Mouse (Mus musculus) spleen, postnatal 10 days (tissue): ENCODE results near the gene Tbc1d8.

Source experiments
- DNase-seq, 2 experiments: peaks; one replicate each; pipeline ENCODE4 v3.0.0; 2021 to 2022; ENCODE audit warnings: low spot score in 2 of 2

Gene Tbc1d8

DNA sequence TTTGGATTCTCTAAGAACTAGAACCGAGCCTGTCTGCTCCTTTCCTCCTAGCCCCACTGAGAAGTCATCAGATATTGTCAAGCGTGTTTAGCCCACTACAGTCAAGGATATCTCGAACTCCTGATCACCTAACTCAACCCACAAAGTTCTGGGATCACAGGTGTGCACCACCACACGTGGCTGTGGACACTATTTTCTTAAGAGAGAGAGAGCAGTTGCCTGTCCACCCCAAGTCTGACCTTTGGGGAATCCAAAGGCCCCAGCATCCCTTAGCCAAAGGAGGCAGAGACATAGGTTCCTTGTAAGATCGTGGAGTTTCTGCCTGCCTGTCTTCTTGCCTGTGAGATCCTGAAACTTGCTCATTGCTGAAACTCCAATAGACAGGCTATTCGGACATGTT is 111.5 kb downstream of the Tbc1d8 start:
- DNase-seq = no peak

DNA sequence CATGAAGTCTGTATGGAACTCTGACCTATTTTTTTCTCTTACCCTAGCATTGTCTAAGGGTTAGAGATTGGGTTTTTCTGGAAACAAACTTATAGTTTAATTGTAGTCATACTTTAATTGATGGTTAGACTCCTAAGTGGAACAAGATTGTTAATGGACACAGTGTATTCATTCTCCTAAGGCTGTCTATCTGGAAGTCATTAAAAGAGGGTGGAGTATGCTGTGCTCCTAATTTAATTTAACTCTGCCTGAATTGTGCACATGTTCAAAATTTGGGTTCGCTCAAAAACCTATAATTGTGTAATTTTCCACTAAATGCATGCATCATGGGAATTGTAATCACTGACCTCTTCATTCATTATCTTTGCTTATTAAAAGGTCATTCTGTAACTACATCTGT is 113.0 kb downstream of the Tbc1d8 start:
- DNase-seq = no peak

DNA sequence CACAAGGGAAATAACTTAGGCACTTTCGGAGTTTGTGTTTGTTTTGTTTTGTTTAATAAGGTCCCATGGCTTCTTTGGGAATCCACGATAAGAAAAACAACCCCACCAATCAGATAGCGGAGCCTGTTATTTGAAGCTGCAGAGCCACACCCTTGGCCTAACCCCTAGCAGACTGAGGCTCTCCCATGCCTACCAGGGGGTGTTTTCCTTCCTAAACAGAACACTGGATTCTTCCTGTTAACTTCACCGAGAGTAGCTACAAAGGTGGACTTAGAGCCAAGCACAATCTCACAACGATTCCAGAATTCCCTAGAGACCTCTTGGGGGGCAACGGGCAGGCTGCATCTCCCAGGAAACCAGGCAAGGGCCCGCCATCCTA is 116.1 kb downstream of the Tbc1d8 start:
- no peak for DNase-seq

DNA sequence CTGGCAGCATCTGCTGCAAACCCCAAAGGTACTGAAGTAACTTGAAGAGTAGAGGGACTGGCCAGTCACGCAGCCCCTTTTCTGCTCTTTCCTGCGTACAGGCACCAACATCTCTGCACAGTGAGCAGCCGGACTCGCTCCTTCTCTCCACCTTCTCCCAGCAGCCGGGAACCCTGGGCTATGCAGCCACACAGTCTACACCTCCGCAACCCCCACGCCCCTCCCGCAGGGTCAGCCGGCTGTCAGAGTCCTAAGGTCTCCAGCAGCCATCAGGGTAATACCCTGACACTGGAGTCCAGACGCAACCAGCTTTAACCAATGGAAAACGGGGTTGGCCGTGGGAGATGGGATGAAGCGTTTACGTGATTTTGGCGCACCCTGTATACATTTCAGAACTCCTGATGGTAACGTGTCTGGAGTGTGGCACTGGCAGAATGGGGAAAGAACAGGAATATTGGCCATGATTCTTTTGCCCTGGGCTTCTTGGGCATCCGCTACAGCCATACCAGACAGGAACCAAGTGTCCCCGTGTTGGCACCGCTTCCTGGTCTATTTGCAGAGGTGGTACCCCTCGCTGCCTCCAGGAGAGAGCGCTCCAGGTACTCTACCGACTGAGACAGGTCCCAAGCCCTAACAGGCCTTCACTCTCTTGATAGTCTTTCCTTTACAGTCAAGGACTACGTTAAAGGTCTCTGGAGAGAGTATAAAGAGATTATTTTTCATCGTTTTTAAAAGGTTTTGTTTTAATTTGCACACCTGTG is 116.6 kb downstream of the Tbc1d8 start:
- no peak for DNase-seq

DNA sequence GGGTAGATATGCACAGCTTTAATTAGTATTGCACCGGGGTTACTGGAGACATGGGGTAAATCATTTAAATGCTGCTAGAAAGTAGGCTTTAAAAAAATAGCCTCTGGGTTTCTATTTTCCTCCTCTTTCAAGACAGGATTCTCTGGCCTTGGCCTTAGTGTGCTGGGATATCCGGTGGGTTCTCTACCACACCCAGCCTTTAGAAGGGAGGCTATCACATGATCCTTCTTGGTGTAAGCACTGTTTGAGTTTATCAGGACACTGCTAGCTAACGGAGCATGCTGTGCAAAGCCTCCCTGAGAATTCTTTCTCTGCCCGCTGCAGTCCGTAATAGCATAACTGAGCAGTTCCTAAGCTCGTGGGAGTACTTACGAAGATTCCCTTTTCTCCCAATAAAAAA is 129.1 kb downstream of the Tbc1d8 start:
- no peak for DNase-seq

DNA sequence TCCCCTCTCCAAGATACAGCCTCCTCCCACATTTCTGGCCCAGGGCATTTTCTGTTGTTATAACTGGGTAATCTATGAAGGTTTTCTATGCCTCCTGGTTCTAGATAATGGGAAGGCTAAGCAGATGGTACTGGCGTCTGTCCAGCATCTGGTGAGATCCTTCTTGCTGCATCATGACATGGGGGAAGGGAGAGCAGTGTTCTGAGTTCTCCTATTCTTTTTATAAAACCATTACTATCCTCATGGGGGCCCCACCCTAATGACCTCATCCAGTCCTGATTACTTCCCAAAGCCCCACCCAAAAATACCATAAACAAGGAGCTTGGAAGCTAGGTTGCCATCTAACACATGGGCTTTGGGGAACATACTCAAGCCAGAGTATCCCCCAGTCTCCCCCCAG is 129.6 kb downstream of the Tbc1d8 start:
- no peak for DNase-seq

DNA sequence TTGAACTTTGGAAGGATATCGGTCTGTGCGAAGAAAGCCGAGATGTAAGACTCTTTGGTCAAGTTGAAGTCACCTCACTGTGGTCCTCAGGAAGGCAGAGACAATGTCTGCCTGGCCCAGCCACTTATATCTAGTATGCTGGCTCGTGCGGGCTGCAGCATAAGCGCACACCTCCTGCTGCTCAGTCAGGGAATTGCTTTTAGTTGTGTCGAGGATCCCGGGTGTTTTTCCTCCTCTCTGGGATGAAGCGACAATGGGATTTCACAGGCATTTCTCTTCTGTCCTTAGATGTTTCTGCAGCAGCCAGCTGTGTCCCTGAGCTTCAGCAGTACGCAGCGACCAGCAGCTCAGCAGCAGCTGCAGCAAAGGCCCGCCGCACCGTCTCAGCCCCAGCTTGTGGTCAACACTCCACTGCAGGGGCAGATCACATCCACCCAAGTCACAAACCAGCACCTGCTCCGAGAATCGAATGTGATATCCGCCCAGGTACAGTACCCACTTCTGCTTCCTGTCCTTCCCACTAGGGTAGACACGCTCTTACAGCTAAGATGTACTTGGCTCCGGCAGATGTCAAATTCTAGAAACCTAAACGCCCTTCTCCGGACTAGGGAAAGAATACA is 133.5 kb downstream of the Tbc1d8 start:
- no peak for DNase-seq

DNA sequence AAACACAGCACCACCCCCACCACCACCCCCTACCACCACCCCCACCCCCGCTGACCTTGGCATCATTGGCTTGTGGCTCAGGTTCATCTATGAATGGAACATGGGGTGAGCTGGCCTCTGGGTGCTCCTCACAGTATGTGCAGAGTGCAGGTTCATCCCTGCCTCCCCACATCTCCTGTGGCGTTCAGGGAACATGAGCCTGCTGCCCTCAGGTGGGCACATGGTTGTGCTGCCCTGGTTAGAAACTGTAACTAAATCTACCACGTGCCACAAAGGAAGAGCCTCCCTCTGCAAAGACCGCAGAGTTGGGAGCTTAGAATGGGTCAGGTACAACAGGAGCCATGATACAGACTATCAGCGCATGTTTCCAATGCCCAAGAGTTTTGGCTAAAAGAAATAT is 135.3 kb downstream of the Tbc1d8 start:
- no peak for DNase-seq

DNA sequence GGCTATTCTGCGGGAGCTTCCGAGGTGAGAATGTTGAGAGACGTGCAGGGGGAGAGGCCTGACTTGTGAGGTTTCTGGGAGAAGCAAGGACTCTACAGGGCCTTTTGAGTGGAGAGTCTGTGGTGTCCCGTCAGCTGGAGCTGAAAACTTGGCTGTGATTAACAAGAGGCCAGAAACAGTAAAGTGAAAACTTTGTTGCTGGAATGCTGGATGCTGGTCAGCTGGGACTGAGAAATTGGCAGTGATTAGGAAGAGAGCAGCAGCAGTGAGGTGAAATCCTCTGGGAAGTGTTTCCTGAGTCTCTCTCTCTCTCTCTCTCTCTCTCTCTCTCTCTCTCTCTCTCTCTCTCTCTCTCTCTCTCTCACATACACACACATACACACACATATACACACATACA is 136.7 kb downstream of the Tbc1d8 start:
- no peak for DNase-seq

DNA sequence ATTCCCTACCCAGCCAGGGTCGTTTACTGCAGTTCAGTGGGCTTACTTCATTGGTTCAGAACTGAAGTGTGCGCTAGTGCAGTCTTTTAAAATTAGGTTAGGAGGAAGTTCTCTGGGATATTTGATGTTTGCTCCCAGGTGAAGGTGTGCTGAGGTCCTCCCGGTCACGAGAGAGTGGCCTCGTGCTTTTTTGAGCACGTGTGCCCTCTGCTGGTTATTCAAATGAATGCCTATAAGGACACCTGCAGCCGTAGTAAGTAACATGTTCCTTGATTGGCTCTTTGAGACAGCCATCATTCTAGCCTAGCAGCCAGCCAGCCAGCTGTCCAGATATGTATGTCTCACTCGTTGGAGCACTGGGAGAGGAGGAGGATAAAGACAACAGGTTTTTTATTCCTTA is 137.9 kb downstream of the Tbc1d8 start:
- peak in 1 of 2 experiments; percentile 30 for DNase-seq

DNA sequence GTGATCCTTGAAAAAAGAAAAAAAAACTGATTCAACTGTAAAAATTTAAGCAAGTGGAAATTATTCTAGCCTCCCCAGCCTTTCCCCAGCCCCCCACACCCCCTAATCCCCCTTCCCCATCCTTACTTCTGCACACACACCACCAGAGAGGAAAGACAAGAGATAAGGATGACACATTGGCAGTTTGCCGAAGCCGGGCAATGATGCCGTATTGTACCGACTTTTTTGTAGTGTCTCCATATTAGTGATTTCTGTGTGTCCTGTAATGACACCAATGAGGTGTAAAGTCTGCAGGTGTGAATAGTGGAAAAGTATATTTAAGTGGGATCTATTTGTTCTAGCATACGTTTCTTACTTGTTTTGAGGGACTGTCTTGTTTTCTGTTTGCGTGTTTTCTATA is 138.4 kb downstream of the Tbc1d8 start:
- no peak for DNase-seq

DNA sequence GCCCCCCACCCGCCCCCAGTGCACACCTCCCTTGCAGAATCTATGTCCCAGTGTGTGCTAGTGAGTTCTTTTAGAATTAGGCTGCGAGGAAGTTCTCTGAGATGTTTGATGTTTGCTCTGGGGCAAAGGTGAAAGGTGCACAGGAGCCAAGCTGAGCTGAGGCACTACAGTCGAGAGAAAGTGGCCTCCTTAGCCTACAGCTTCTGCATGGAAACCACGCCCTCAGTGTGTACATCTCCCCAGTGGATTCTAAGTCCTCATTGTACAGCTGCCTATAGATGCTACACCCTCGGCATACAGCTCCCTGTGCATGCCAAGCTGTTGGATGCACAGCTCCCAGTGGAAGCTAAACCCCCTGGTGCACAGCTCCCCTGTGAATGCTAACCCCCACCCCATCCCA is 139.1 kb downstream of the Tbc1d8 start:
- no peak for DNase-seq

DNA sequence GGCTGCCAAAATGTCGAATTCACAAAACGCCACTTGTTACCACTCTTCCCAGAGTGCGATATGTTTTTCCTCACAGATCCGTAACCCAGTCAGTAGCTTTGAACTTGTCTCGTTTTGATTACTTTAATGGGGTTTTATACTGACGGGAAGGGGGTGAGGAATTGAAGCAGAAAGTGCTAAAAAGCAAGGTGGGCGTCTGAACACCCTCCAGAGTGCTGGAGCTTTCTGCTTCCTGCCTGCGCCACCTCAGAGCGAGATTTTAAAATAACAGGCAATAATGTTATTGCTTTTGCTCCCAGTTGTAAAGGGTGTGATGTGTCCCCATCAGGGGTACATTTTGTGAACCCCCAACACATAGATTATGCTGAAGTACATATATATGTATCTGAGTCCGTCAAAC is 139.7 kb downstream of the Tbc1d8 start:
- DNase-seq = no peak

DNA sequence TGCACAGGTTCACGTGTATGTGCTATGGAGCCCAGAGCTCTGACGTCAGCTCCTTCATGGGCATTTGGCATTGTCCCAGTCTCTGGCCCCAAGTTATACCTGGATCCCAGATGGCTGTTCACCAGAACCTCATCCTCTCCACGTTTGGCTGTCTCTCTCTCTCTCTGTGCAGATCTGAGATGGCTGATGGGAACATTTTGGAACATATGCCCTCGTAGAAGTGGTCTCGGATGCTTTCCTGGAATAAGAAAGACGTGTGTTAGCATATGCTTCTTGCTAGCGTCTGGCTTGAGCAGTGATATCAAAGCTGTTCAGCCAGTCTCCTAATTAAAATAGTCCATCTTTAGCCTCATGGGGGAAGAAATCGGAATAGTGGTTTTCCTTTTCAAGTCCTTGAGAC is 141.8 kb downstream of the Tbc1d8 start:
- DNase-seq = no peak

DNA sequence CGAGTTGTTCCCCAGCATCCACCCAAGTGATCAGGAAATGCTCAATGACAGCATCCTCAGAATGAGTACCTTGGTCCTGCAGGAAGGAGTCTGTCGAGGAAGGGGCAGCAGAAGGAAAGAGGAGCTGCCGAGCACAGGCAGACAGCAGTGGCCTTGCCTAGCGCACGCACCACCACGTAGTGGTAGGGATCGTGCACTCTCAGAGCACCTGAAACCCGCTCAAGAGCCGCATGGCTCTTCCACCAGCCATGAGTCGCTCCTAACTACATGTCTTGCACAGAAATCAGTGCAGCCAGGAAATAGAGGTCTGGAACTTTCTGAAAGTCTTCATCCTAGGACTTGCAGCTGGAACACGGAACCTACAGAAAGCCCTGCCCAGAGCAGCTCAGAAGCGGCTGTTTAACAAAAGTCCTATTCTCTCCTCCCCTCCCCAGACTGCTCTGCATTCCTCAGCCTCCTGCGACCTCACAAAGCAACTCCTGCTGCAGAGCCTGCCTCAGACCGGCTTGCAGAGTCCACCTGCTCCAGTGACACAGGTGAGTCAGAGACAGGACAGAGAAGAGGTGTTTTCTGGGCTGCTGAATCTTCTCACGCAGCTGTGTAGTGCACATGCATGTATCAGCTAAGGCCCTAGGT is 142.9 kb downstream of the Tbc1d8 start:
- DNase-seq = no peak

DNA sequence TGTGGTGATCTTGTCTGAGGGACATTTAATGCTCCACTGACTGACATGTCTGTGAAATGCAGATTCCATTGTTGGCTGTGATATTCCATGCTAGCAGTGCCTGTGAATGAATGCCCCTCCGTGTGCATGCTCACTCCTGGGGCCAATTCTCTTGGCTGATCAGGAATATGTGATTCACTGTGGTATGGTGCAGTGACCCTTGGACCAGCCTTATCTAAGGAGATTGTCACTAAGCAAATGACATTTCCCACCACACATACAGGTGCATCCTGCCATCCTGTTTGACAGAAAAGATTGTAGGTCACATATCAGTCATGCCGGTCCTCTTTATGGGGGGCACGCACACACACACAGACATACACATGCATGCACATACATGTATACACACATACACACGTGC is 146.1 kb downstream of the Tbc1d8 start:
- DNase-seq = no peak

DNA sequence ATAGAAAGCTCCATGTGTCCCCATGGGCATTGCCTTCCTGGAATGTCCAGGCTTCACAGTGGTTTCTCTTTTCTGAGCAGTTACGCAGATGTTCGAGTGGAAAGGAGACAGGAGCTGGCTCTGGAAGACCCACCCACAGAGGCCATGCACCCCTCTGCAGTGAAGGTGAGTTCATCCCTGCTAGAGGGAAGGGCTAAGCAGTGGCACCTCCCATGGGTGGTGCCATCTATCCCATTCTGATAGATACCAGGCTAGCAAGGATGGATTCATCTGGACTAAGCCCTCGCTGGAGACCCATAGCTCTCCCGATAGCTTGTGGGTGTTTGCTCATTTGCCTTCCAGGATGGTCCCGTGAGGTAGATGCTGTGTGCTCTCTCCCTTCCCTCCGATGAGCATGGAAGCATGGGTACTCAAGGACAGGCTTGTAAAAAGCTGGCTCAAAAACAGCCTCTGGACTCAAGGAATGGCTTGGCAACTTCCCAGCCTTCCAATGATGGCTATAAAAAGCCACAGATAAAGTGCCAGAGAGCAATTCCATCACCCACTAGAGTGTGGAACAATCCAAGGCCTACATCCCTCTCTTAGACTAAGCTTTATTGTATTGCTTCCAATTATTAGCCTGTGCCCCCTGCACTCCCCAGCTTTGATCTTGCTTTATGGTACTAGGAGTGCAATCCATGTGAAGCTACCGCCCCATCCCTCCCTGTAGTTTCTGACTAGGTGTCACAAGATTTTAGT is 147.5 kb downstream of the Tbc1d8 start:
- no peak for DNase-seq

DNA sequence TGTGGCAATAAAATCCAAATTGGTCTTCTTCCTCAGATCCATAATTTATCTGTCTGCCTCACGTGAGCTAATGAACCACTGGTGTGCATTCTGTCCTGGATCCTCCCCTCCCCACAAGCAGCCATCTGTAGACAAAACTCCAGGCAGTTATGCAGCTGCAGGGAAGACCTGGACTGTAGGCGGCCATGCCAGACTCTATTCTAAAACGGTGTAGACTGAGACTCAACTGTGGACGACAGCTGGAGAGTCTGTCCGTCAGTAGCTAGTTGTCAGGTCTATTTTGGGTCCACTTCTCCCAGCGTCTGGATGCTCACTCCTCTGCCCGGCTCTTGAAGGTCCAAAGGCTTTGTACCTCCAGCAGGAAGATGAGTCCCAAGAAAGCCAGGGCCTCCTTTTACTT is 151.0 kb downstream of the Tbc1d8 start:
- DNase-seq = no peak

DNA sequence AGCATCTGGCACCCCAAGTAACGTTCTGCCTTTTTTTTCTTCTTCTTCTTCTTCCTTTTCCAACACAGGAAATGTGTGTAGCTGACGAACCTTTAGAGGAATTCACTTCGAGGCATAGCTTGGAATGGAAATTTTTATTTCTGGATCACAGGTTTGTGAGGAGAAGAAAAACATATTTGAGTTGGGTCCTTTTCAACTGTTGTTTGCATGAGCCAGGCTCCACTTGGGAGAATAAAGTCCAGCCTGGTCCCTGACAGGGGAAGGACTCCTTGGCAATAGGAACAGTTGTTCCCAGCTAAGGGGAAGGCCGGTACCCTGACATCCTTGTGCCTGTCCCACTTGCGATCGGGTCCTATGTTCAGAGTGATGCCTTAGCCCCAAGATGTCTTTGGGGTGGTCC is 153.3 kb downstream of the Tbc1d8 start:
- no peak for DNase-seq

DNA sequence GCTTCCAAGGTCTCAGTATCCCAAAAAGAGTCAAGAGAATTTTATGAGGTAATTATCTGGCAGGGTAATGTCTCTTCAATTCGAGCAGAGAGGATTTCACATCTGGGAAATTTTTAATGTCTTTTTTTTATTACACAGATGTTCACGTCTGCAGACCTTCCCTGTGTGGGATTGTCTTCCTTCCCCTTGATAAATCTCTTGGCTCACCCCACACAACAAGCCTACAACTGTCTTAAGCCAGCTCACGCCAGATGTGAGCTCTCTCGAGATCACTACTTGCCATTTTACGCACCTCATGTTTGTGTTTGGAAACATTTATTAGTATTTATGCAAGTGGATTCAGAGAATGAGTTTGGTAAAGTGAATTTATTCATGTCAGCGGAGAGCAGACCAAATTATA is 156.6 kb downstream of the Tbc1d8 start:
- DNase-seq = no peak
